Mouse (Mus musculus) neutrophil, adult 59 days (primary cell): Measurements from ENCODE around the gene Ttc34. TPM values are rescaled to one million over a fixed set of nuclear protein-coding genes. Genes with fewer than 3 reads are reported as not detected.

Experiments used
- total RNA-seq, 2 experiments: library from RNA; stranded (reverse); gene quantifications; 1 replicate in 1 of 2; 2 replicates in 1 of 2; pipeline ENCODE4 v1.2.4; 2023

Ttc34 gene
- not detected for total RNA-seq

DNA sequence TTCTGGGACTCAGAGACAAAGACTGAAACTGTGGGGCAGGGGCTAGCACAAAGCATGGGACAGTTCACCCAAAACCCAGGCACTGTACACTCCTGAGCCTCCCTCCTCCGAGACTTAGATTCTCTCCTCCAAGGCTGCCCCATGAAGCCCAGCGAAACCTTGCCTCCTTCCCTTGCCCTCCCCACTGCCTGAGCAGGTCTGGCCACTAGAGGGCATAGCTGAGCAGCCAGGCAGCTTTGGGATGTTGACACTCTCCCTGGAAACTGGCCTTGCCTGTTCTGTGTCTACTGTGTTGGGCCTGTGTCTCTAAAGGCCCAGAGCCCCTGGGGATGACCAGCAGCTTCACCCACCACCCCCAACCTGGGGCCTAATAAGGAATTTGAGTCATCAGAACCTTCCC lies at the start of gene Ttc34:
Gene Ttc34, plus strand, starts transcription at position 290 of the 400 bp plus-strand sequence.

DNA sequence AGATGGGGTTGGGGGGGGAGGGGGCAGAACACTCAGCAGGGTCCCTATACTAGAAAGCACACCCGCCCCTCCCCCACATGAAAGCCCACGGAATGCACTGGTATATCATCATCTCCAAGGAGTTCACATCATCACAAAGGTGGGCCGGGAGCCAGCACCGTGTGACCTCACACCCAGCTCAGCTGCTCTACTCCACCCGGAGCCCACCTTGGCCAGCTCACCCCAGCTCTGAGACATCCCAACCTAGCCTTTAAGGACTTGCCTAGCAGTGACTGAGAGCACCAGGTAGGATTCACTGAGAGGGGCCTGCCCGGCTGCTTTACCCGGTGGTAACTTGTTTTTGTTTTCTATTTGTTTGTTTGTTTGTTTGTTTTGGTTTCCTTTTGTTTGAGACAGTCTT lies 32.2 kb downstream of the Ttc34 start, which contains the start of gene Mmel1:
Gene Mmel1, plus strand, starts transcription at position 146 of the 400 bp plus-strand sequence.

DNA sequence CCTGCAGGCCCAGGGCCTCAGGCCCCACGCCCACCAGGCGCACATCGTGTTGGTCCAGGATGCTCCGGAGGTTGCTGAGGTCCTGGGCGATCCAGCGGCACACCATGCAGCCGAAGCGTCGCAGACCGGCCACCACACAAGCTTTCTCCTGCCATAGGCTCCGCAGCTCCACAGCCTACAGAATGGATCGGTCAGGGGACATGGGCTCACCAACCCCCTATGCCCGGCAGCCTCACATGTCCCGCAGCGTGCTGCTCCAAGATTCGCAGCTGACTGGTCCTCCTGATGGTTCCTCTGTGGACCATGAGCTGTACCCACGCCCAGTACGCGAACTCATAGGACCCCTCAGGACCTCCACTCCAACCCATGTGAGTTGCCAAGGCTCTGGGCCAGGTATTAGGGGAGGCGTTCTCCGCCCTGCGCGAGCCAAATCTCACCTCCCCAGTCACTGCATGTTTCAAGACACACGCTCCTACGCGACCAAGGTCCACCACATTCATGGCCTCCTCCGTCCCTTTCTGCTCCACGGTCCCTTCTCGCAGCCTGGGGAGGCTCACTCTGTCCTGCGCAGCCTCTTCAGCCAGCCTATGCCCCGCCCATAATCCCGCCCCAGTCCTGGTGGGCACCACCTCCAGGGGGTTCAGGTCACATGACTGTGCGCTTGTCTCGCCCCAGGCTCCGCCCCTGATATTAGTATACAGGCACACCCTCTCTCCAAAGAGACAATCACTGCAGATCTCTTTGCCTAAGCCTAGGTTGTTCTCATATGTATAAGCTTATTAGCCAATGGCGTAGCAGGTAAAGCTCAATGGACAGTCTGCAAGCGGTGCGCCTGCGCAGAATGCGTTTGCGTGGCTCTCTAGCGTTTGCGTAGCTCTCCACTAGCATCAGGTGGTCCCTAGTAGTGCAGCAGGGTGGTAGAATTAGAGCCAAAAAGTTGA lies 61.5 kb downstream of the Ttc34 start, which contains the start of gene Fam213b:
Gene Fam213b, minus strand, starts transcription at position 630 of the 941 bp plus-strand sequence.

Other genes with a start within 250 kb of the Ttc34 start
- under 1 TPM; 0.80 to 0.88 TPM for gene Prdm16, start 200.6 kb upstream of the Ttc34 start, total RNA-seq
- not detected for gene Actrt2, start 169.6 kb upstream of the Ttc34 start, total RNA-seq
- under 1 TPM in 1 of 2 experiments, not detected in 1; 0.42 TPM for gene Mmel1, start 32.1 kb downstream of the Ttc34 start, total RNA-seq
- 1 to 10 TPM; 2.5 to 3.7 TPM for gene Fam213b, start 61.7 kb downstream of the Ttc34 start, total RNA-seq
- 100 to 1,000 TPM in 1 of 2 experiments, 10 to 100 TPM in 1; 99.6 to 112 TPM for gene Tnfrsf14, start 91.1 kb downstream of the Ttc34 start, total RNA-seq
- under 1 TPM; 0.73 to 0.99 TPM for gene Hes5, start 123.5 kb downstream of the Ttc34 start, total RNA-seq
- 10 to 100 TPM; 25.1 to 31.4 TPM for gene Pank4, start 126.7 kb downstream of the Ttc34 start, total RNA-seq
- gene Plch2, start 219.3 kb downstream of the Ttc34 start, total RNA-seq = not detected
- gene Pex10, start 229.6 kb downstream of the Ttc34 start, total RNA-seq = 1 to 10 TPM; 3.9 to 6.7 TPM
- gene Rer1, start 248.9 kb downstream of the Ttc34 start, total RNA-seq = 10 to 100 TPM; 52.7 to 55.5 TPM
- 1 to 10 TPM in 1 of 2 experiments, under 1 TPM in 1; 0.97 to 1.2 TPM for gene Morn1, start 249.1 kb downstream of the Ttc34 start, total RNA-seq